Mouse (Mus musculus) liver, postnatal 0 days (tissue): ENCODE measurements around the gene Gm29427.

ENCODE experiments used
- CTCF ChIP-seq: sonication (generic); IDR thresholded peaks from 2 replicates; pipeline ENCODE4 v1.5.1; 2016; ENCODE audit warnings: antibody characterized with exemption, low read depth
- EP300 ChIP-seq: IDR thresholded peaks from 2 replicates; pipeline ENCODE4 v1.6.1; 2016; ENCODE audit warnings: antibody characterized with exemption, low read depth, mild to moderate bottlenecking

GRCm38 (mm10) chr1:130724206-130724605 lies 8.6 kb upstream of the Gm29427 start:
- TF ChIP-seq CTCF (no peak), EP300 (no peak)
